Mouse (Mus musculus) kidney, adult 2 months (tissue): ENCODE measurements around the gene Serpinb3c.
"Not testable (repeated sequence)": the region's sequence is repeated elsewhere in the genome, so short reads cannot be mapped to it uniquely, and the experiment has no call there.

ENCODE experiments used
- CTCF ChIP-seq: fragments of 200-500 bp; conservative IDR thresholded peaks from 2 replicates; pipeline ENCODE4 v1.5.1; 2011; ENCODE audit warnings: low read depth, mild to moderate bottlenecking, control low read depth, low read length, moderate library complexity, mixed read lengths; ENCODE audit not compliant: insufficient read depth, insufficient read length
- POLR2A ChIP-seq: fragments of 200-500 bp; IDR thresholded peaks from one replicate; pipeline ENCODE4 v1.6.1; 2011; ENCODE audit warnings: low read depth, low read length, control low read depth

DNA sequence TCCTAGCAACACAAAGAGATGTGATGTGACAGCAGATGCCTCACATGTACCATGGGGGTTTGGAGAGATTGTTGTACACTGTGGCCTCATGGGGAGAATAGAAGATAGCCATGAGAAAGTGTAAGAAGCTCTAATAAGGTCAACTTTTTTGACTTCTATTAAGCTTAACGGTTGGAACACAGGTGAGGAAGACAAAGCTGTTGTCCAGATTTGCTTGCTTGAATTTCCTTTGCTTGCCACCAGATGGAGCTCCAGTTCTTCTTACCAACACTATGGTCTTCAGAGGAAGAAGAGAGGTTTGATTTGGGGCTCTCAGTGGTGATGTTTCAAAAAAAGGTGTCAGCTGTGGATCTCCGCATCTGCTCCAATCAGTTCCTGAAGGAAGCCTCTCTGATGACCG is 35.0 kb downstream of the Serpinb3c start:
- TF ChIP-seq POLR2A, result not testable (repeated sequence)
- TF ChIP-seq CTCF, result 0 out of 2 replicates have a peak, but pooled peaks have one; percentile 11
